Mouse (Mus musculus) forebrain, embryonic 11.5 days (tissue): ENCODE measurements around the gene Hyal6. TPM values are rescaled to one million over a fixed set of nuclear protein-coding genes. Genes with fewer than 3 reads are reported as not detected.

ENCODE experiments used
- ATAC-seq: fragments of 200-750 bp; cut with Nextera tagmentation; replicated peaks from 2 replicates; pipeline ENCODE4 v1.8.0; 2017; ENCODE audit warnings: moderate TSS enrichment; ENCODE audit not compliant: low FRiP score
- DNase-seq: peaks from one replicate; pipeline ENCODE4 v3.0.0-alpha.2; 2017; ENCODE audit warnings: low spot score
- H3K27ac ChIP-seq: fragments of 300-500 bp; sonication (generic); 2 replicates; pipeline ENCODE4 v1.5.1; 2014; ENCODE audit warnings: low read depth, low read length
- H3K27me3 ChIP-seq: fragments of 300-500 bp; sonication (generic); 2 replicates; pipeline ENCODE4 v1.6.1; 2014; ENCODE audit warnings: mild to moderate bottlenecking, low read length, mixed read lengths; ENCODE audit not compliant: control insufficient read depth, insufficient read depth
- H3K36me3 ChIP-seq: fragments of 300-500 bp; sonication (generic); 2 replicates; pipeline ENCODE4 v1.6.1; 2014; ENCODE audit warnings: mild to moderate bottlenecking, low read length, moderate library complexity, mixed read lengths; ENCODE audit not compliant: control insufficient read depth, insufficient read depth
- H3K4me1 ChIP-seq: fragments of 300-500 bp; sonication (generic); replicated peaks from 2 replicates; pipeline ENCODE4 v1.6.1; 2014; ENCODE audit warnings: low read length, mixed read lengths; ENCODE audit not compliant: control insufficient read depth, insufficient read depth
- H3K4me2 ChIP-seq: fragments of 300-500 bp; sonication (generic); 2 replicates; pipeline ENCODE4 v1.6.1; 2014; ENCODE audit warnings: low read depth, mild to moderate bottlenecking, low read length, moderate library complexity, mixed read lengths; ENCODE audit not compliant: severe bottlenecking
- H3K4me3 ChIP-seq: fragments of 300-500 bp; sonication (generic); 2 replicates; pipeline ENCODE4 v1.5.1; 2014; ENCODE audit warnings: low read depth, low read length
- H3K9ac ChIP-seq: fragments of 300-500 bp; sonication (generic); 2 replicates; pipeline ENCODE4 v1.6.1; 2014; ENCODE audit warnings: low read length
- H3K9me3 ChIP-seq: fragments of 300-500 bp; sonication (generic); 2 replicates; pipeline ENCODE4 v1.6.1; 2016; ENCODE audit warnings: low read length, mixed read lengths; ENCODE audit not compliant: control insufficient read depth
- WGBS: fragments of 180-500 bp; shearing (Covaris S2); extraction: QIAGEN DNeasy Blood & Tissue Kit; methylation state at CpG from one replicate; pipeline ENCODE4 v1.1.7; 2014; 5-methylcytosine and 5-hydroxymethylcytosine counted together
- polyA plus RNA-seq: library from polyadenylated mRNA; unstranded; fragments of >200 nt; fragmentation: Nextera tagmentation; extraction: Ambion mirVana; gene quantifications from 2 replicates; pipeline ENCODE4 v1.2.1, GENCODE M21; 2014

Hyal6 gene
- 0.08 TPM in 1 of 2 replicates, not detected in the other for polyA plus RNA-seq

DNA sequence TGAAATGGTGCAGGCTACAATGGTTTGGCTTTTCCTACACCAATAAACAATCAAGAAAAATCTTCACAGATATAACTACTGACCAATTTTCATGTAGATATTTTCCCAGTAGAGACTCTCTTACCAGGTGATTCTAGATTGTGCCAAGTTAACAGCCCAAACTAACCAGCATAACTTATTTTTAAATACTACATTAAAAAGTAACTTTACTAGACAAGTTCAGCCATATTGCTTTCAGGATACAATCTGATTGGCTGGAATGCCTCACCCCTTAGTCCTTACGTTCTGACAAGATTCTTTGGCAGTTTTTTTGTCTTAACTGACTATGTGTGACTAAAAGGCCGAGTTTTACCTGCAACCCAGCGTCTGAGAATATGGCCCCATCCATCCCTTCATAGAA lies at the start of gene Hyal6:
Gene Hyal6, plus strand, starts transcription at position 301 of the 400 bp plus-strand sequence.
- ATAC-seq, result no peak
- no peak for DNase-seq
- Histone ChIP-seq H3K9ac (no peak within 1 kb of the TSS), H3K36me3 (no peaks in the 10 kb centered on the region), H3K9me3 (no peaks in the 10 kb centered on the region), H3K4me1 (no peaks in the 10 kb centered on the region), H3K27ac (no peak within 1 kb of the TSS), H3K27me3 (no peaks in the 10 kb centered on the region), H3K4me2 (no peak within 1 kb of the TSS), H3K4me3 (no peak within 1 kb of the TSS)
- WGBS, result 85% methylated on average over 3 of the region's 3 CpGs

DNA sequence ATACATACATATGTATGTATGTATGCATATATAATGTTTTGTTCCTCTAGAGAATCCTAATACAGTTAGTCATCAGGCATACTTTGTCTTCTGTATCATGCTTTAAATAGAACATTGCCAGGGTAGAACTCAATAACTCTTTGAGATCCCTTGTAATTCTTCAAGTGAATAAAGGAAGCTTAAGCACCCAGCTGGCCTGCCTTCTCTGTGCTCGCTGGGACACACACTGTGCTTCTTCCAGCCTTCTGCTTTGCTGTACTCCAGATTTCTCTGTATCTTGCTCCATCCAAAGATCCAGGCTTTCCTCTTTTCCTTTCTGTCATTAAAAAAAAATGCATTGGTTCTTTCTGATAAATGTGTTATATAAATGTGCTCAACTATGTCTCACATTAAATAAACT lies 45.2 kb upstream of the Hyal6 start:
- ATAC-seq (no peak), DNase-seq (no peak)
- no peak overlapping the region for H3K27ac ChIP-seq
- H3K4me2 ChIP-seq, result no peak overlapping the region
- H3K9me3 ChIP-seq, result no peaks in the 10 kb centered on the region
- no peak overlapping the region for H3K9ac ChIP-seq
- no peaks in the 10 kb centered on the region for H3K36me3 ChIP-seq
- H3K4me3 ChIP-seq, result no peak overlapping the region
- H3K27me3 ChIP-seq, result no peaks in the 10 kb centered on the region
- H3K4me1 ChIP-seq, result no peaks in the 10 kb centered on the region
- WGBS, result 15% methylated on average over 1 of the region's 1 CpGs

DNA sequence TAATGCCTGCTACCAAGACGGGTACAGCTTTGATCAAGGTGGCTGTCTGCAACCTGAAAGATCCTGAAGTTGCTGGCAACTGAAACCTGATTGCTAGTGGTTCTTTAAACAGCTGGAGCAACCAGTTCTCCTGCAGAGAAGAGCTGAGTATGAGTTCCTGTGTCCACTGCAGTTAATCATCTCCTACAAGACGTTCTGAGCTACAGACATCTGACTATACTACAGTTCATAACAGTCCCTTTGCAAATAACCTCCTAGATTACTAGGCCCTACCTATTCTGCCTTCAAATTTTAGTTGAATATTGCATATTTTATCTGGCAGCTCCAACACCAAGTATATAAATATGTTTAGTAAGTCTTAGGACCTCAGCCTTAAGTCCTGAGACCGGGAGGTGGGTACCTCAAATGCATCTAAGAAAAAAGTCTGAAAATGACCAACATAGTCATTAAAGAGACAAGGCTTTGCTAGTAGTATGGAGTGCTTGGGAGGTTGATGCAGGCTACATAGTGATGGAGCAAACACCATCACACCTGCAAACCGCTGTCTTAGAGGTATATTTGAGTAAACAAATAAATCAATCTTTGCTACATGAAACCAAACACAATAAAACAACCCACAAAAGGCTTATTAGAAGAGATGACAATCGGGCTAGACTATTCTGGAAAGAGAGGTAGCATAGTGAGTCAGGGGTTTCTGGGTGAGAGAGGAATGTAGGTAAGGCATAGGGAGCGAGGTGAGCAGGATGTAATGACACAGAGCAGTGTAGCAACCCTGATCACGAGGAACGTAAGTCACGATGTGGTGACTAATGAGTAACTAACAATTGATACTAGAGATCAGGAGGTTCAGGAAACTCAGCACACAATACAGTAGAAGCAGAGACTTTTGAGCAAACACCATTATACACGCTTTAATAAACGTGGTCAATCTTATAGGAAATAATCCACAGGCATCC lies 38.3 kb upstream of the Hyal6 start:
- Histone ChIP-seq H3K36me3 (no peaks in the 10 kb centered on the region), H3K4me3 (no peak overlapping the region), H3K9ac (no peak overlapping the region), H3K27me3 (no peaks in the 10 kb centered on the region), H3K4me1 (no peaks in the 10 kb centered on the region), H3K27ac (no peak overlapping the region), H3K9me3 (no peaks in the 10 kb centered on the region), H3K4me2 (no peak overlapping the region)
- WGBS, result 88% methylated on average over 11 of the region's 11 CpGs
- ATAC-seq (no peak), DNase-seq (no peak)

DNA sequence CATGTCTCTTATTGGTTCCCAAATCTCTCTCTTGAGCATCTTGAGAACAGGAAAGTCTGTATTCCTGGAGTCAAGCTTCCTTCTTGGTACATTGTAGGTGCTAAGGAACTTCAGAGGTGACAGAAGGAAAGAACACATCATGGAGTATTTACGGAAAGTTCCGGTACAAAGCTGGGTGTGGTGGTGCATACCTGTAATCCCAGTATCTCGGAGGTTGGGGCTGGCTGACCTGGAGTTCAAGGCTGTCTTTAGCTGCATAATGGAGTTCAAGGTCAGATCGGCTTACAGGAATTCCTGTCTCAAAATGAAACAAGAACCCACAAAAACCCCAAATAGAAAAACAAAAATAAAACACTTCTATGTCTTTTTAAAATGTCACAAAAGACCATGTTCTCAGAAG lies 36.9 kb upstream of the Hyal6 start:
- 87% methylated on average over 4 of the region's 4 CpGs for WGBS
- H3K27me3 ChIP-seq, result no peaks in the 10 kb centered on the region
- H3K4me2 ChIP-seq, result no peak overlapping the region
- no peaks in the 10 kb centered on the region for H3K4me1 ChIP-seq
- H3K9me3 ChIP-seq, result no peaks in the 10 kb centered on the region
- no peak for DNase-seq
- H3K9ac ChIP-seq, result no peak overlapping the region
- no peaks in the 10 kb centered on the region for H3K36me3 ChIP-seq
- no peak overlapping the region for H3K27ac ChIP-seq
- no peak overlapping the region for H3K4me3 ChIP-seq
- no peak for ATAC-seq

DNA sequence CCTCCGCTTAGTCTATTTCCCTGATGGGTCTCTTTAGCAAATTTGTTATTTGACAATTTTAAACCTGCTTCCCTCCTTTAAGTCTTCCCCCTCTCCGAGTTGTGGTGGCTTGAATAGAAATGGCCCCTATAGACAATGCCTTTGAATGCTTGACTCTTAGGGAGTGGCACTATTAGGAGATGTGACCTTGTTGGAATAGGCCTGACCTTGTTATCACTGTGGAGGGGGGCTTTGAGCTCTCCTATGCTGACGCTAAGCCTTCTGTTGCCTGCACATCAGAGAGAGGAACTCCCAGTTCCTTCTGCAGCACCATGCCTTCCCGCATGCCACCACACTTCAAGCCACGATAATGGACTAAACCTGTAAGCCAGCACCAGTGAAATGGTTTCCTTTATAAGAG lies 35.8 kb upstream of the Hyal6 start:
- Histone ChIP-seq H3K9me3 (no peaks in the 10 kb centered on the region), H3K9ac (no peak overlapping the region), H3K4me3 (no peak overlapping the region), H3K27ac (no peak overlapping the region), H3K36me3 (no peaks in the 10 kb centered on the region), H3K4me1 (no peaks in the 10 kb centered on the region), H3K4me2 (no peak overlapping the region), H3K27me3 (no peaks in the 10 kb centered on the region)
- 86% methylated on average over 5 of the region's 5 CpGs for WGBS
- ATAC-seq (no peak), DNase-seq (no peak)

DNA sequence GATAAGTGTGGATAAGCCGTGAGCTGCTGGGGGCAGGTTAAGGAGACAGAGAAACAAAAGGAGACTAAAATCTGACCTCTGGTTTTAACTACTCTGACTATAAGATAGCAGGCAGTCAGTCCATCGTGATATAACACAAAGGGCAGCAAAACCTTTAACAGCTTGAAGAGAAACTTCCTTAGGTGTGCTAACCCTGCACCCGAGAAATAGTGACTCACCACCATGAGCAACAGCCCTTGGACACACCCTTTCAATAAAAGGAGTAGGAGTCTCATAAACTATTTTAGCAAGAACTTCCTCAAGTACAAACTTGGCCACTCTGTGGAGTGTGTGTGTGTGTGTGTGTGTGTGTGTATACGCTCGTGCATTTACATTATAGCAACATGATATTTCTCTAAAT lies 26.0 kb upstream of the Hyal6 start:
- Histone ChIP-seq H3K36me3 (no peaks in the 10 kb centered on the region), H3K9me3 (no peaks in the 10 kb centered on the region), H3K4me1 (no peaks in the 10 kb centered on the region), H3K27me3 (no peaks in the 10 kb centered on the region), H3K9ac (no peak overlapping the region), H3K27ac (no peak overlapping the region), H3K4me2 (no peak overlapping the region), H3K4me3 (no peak overlapping the region)
- DNase-seq (no peak), ATAC-seq (no peak)
- WGBS, result 92% methylated on average over 5 of the region's 5 CpGs

DNA sequence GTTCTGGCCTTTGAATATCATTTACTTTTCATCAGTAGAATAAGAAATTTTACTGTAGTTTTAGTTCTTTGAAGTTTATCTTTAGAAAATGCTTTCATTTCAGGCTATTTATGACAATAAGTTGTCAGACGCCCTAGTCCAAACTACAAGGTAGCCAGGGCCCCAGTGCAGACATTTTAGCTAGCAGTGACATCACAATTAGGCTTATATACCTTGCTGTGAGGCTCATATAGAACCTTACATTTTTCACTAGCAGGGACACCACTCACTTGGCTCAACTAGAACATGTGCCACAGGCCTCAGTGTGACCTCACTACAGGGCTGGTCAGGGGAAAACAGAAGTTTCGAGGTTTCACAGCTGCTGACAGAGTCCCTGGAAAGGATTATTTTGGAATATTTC lies 25.5 kb upstream of the Hyal6 start:
- Histone ChIP-seq H3K4me2 (no peak overlapping the region), H3K9ac (no peak overlapping the region), H3K36me3 (no peaks in the 10 kb centered on the region), H3K27me3 (no peaks in the 10 kb centered on the region), H3K27ac (no peak overlapping the region), H3K9me3 (no peaks in the 10 kb centered on the region), H3K4me1 (no peaks in the 10 kb centered on the region), H3K4me3 (no peak overlapping the region)
- ATAC-seq (no peak), DNase-seq (no peak)
- 87% methylated on average over 2 of the region's 2 CpGs for WGBS

DNA sequence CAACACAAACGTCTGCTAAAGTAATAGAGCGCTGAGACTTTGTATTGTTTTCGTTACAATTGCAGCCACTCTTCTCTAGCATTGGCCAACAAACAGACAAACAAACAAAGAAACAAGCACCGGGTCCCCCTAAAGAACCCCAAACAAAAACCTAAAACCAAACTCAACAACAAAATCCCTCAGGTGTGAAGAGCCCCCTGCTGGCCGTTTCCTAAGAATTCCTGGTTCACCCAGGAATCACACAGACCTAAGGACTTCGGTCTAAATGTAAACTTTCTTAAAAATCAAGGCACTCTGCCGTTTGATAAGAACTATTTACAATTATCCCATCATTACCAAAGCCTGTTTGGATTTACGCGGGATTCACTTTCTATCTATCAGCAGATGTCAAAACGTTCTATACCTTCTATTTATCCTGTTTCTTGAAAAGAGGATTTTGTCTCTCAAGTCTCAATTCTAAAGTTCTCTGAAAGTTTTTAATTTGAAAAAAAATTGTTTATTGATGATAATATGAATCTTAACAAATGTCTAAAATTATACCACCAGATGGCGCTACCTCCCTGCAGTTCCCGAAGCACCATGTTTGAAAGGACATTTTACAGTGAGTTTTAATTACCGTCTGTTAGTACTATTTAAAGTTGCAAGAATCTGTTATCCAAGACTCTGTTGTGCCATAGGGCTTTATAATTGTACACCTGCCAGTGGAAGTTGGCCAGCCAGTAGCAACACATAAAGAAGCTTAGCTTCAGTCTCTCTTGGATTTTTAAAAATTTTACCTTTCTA lies 11.5 kb upstream of the Hyal6 start:
- 0 out of 2 replicates have a peak, but pooled peaks have one; percentile 39 for ATAC-seq
- WGBS, result 37% methylated on average over 13 of the region's 13 CpGs
- no peak overlapping the region for H3K4me2 ChIP-seq
- H3K4me3 ChIP-seq, result no peak overlapping the region
- H3K27me3 ChIP-seq, result no peaks in the 10 kb centered on the region
- no peaks in the 10 kb centered on the region for H3K9me3 ChIP-seq
- DNase-seq, result no peak
- no peaks in the 10 kb centered on the region for H3K36me3 ChIP-seq
- no peak overlapping the region for H3K9ac ChIP-seq
- H3K27ac ChIP-seq, result no peak overlapping the region
- H3K4me1 ChIP-seq, result no peaks in the 10 kb centered on the region
